Mouse (Mus musculus): ENCODE data around the gene Klrb1.

The Klrb1 gene

GRCm38 (mm10) chr6:128734896-128735295 lies 12.0 kb upstream of the Klrb1 start:
- DNase-seq (ENCODE audit: low read depth, low spot score) = no peak

DNA sequence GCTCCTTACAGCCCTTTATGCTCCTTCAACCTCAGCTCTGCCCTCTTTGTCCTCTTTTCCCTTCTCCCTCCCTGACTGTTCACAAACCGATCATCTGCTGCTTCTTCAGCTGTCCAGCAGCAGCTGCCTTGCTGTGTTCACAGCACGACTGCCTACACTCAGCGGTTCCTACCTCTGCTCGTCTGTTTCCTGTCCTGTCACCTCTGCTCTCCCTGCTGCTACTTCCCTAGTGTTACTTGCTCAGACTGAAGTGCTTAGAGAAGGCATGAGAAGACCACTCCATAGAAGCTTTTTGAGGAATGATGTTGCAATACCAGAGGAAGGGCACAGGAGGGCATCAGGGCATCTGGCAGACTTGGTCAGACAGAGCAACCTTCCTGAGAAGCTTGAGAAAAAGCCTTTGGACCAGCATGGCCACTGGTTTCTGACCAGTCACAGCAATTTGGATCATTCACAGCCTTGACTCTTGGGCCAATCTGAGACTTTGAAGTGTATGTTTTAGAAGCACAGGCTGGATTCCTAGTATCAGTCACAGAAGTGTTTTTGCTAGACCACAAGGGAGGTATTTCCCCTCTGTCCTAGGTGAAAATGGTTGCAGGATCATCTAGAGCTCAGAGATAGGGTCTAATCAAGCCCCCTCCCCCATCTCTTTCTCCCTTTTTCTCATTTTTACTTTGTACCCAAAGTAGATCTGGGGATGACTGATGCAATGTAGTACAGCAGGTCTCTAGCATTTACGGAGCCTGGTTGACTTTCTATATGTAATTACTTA lies 11.2 kb upstream of the Klrb1 start:
- no peak for DNase-seq (ENCODE audit: low read depth, low spot score)

DNA sequence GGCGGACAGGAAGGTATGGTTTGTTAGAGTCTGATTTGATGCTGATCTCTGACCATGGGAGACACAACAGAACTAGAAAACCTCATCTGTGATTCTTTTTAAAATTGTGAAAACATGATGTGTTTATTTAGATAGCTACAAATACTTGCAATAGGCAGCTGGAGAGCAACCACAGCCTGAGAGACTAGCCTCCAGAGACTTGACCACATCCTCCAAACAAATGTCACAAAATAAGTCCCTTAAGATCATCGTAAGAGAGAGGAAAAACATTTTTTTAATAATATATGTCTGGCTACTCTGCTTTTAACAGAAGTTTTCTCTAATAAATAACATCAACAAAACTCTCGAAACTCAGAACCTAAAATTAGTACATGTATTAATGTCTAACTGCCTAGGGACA lies 9.2 kb upstream of the Klrb1 start:
- DNase-seq (ENCODE audit: low read depth, low spot score) = no peak

DNA sequence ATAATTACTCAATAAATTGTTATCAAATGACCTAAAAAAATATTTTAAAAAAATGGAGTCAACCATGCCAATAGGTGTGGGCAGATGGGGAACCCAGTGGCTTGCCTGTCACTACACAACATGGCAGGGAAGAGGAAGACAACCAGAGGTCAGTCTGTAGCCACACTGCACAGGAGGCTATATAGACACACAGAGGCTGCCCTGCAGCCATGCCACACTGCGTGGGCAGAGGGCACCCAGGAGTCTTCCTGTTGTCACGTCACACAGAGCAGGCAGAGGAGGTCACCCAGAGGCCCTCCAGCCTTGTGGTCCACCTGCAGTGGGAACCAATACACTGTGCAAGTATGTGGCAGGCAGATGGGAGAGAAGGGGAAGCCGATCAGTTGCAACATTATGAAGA lies 21.2 kb downstream of the Klrb1 start:
- DNase-seq (ENCODE audit: low read depth, low spot score) = no peak

DNA sequence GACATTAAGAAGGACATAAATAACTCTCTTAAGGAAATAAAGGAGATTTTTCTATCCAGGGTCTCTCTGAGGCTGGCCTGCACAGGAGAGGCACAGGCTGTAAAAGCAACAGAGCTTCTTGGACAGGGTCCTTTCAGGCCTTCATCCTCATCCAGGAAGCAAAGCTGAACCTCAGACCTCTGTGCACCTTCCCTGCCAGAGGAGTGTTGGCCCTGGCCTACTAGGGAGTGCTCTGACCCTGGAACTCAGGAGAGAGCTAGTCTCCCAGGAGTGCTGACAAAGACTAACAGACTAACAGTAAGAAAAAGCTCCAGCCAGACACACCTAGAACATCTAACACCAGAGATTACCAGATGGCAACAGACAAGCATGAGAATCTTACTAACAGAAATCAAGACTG lies 43.3 kb downstream of the Klrb1 start:
- no peak for DNase-seq (ENCODE audit: low read depth, low spot score)

GRCm38 (mm10) chr6:128669936-128670335 lies 52.9 kb downstream of the Klrb1 start:
- no peak for DNase-seq (ENCODE audit: low read depth, low spot score)

DNA sequence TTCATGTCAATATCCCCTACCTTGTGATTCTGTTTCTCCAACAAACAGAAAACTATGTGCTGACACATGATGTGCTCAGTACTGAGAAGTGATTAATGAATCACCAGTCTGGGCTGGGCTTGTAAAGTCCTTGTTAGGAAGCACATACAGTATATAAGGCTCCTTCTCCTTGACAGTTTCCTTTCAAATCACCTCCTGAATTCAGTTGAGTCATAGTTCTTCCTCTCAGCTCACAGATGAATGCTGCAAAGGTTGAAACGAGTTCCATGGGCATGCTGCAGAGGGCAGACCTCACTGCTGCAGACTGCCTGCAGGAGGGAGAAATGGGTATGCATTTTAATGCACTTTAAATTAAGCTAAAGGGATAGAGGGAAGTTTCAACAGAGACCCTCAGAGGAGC lies 60.7 kb downstream of the Klrb1 start, which contains the start of gene Clec2h:
Clec2h (plus strand) TSS at position 180 of the 400 bp plus-strand sequence.
- peak; percentile 36 for DNase-seq (ENCODE audit: low read depth, low spot score)

- DNase-seq (ENCODE audit: low read depth, low spot score) = no peak
Measured at GRCm38 (mm10) chr6:128661249-128661648, 61.6 kb downstream of the Klrb1 start.

All from 3T3-L1 (cell line).